Mouse (Mus musculus) bone marrow, adult 2 months (tissue): ENCODE data around the gene Ndufb10. TPM values are rescaled to one million over a fixed set of nuclear protein-coding genes. Genes with fewer than 3 reads are reported as not detected.

Experiments used
- H3K27ac ChIP-seq: fragments of 200-500 bp; 2 replicates; pipeline ENCODE4 v1.5.1; 2012; ENCODE audit warnings: low read depth, mild to moderate bottlenecking, control low read depth, inconsistent platforms, low read length; ENCODE audit not compliant: control insufficient read depth, poor library complexity, insufficient read depth
- H3K4me1 ChIP-seq: fragments of 200-500 bp; 2 replicates; pipeline ENCODE4 v1.6.1; 2011; ENCODE audit warnings: low read length; ENCODE audit not compliant: control insufficient read depth, insufficient read depth
- H3K4me3 ChIP-seq: fragments of 200-500 bp; replicated peaks from 2 replicates; pipeline ENCODE3; 2011; ENCODE audit warnings: mild to moderate bottlenecking, low read depth, low read length, control low read depth; ENCODE audit not compliant: control insufficient read depth
- CTCF ChIP-seq: fragments of 200-500 bp; IDR thresholded peaks from 2 replicates; pipeline ENCODE4 v1.5.1; 2011; ENCODE audit warnings: low read length, control low read depth; ENCODE audit not compliant: control insufficient read depth, insufficient read depth
- POLR2A ChIP-seq: fragments of 200-500 bp; IDR thresholded peaks from 2 replicates; pipeline ENCODE4 v1.6.1; 2011; ENCODE audit warnings: low read depth, mild to moderate bottlenecking, control low read depth, low read length, borderline replicate concordance; ENCODE audit not compliant: control insufficient read depth
- WGBS: fragments of 180-500 bp; shearing (Covaris S2); methylation state at CpG from one replicate; pipeline ENCODE4 v1.1.7; 2018; 5-methylcytosine and 5-hydroxymethylcytosine counted together
- polyA plus RNA-seq: library from polyadenylated mRNA; stranded (reverse); fragments of >200 nt; gene quantifications from 2 replicates; pipeline ENCODE4 v1.2.4, GENCODE M21; 2011; ENCODE audit warnings: low replicate concordance; ENCODE audit not compliant: missing spikeins, insufficient read depth, insufficient read length

Ndufb10 gene
- polyA plus RNA-seq, 1 experiment: 172 TPM

DNA sequence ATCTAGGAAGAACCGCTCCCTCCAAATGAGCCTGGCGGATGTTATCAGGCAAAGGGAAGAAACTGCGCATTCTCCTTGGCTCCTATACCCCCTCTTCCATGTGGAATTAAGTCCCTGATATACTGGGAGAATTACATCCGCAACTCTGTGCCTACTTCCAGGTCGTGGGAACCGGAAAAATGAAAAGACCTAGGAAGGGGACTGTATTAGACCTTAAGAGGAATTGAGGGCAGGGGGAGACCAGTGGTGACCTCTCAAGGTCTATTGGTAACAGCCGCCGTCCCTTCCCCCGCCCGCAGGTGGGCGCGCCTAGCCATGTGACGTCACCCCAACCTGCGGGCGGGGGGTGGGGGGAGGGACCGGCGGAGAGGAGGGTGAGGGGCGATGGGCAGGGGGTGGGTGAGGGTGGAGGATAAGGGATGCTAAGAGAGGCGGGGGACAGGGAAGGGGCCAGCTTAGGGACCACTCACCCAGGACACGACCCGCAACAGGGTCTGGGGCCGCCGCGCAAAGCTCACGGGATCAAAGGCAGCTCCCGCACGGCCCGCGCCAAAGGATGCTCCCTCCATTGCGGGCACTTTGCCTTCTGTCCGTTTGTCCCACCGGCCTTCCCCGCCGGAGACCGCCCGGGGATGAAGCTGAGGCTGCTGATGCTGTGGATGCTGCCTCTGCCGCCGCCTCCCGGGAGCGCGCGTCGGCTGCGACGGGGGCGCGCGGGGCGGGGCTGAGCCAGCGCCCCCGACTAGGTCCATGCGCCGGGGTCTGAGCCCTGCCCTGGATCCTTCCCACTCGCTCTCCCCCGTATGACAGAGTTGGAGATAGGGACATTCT is 34.8 kb downstream of the Ndufb10 start, which contains the start of gene Syngr3:
Gene Syngr3 (minus strand): TSS at position 705 of the 831 bp plus-strand sequence.
- TF ChIP-seq CTCF (no peak), POLR2A (no peak)
- H3K4me3 ChIP-seq: no peak within 1 kb of the TSS
- WGBS: 3% methylated on average over 55 of the region's 55 CpGs
- no peak within 1 kb of the TSS for H3K27ac ChIP-seq
- no peaks in the 10 kb centered on the region for H3K4me1 ChIP-seq

DNA sequence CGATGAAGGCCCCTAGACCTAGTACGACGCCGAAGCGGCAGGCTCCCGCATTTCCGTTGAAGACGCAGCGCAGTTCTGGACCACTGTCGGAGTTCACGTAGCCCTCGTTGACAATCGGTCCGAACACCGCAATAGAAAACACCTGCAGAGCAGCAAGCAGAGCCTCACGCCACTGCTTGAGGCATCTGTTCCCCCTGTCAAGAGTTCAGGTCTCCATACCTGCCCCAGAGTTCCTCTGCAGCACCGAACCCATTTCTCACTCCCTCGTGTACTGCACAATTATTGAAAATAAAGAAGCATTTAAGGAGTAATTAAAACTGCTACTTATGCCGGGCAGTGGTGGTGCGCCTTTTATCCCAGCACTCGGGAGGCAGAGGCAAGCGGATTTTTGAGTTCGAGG is 36.7 kb downstream of the Ndufb10 start:
- Histone ChIP-seq H3K4me3 (peak overlapping the region; percentile 62), H3K27ac (no peak overlapping the region), H3K4me1 (no peaks in the 10 kb centered on the region)
- TF ChIP-seq CTCF (no peak), POLR2A (no peak)
- WGBS: 20% methylated on average over 23 of the region's 23 CpGs

DNA sequence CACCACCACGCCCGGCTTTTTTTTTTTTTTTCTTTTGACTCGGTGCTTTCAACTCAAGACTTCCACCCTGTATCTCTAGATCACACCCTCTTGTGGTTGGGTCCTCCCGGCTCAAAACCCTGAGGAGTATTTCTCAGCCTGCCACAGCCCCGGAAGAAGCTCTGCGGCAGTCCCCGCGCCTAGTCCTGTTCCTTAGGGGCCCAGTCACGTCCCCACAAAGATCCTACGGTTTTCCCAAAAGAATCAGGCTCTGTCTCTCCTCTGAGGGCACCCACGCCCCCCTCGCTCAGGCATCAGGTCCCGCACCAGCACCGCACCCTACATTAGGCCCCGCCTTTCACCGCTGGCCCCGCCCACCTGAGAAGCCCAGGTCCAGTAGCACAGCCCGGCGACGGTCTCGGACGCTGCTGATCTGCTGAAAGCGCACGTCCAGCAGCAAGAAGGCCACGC is 37.1 kb downstream of the Ndufb10 start:
- under 1% methylated on average over 25 of the region's 25 CpGs for WGBS

DNA sequence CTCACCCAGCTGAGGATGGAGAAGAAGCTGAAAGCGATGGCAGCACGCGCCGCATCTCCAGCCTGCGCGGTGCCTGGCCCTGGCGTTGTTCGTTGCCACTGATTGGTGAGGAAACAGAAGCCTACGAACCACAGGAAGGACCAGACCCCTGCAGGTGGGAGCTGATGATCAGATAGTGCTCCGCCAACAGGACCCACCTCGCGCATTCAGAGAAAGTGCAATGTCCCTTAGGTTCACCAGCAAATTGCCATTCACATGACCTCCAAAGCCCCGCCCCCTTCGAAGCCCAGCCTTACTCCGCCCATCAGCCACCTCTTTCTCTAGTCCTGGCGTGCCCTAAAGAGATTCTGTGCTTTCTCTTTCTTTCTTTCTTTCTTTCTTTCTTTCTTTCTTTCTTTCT is 37.8 kb downstream of the Ndufb10 start:
- 37% methylated on average over 16 of the region's 16 CpGs for WGBS
- H3K4me1 ChIP-seq: no peaks in the 10 kb centered on the region
- H3K4me3 ChIP-seq: no peak overlapping the region
- TF ChIP-seq CTCF (peak; percentile 2; the same call in 1 of the 2 replicates), POLR2A (no peak)
- no peak overlapping the region for H3K27ac ChIP-seq

More for the DNA sequence above, 37.1 kb downstream of the Ndufb10 start:
- TF ChIP-seq POLR2A: no peak; the same call in 1 of the 2 replicates
- no peak for TF ChIP-seq CTCF
- H3K27ac ChIP-seq: no peak overlapping the region
- H3K4me1 ChIP-seq: no peaks in the 10 kb centered on the region
- H3K4me3 ChIP-seq: peak overlapping the region; percentile 62

GRCm38 (mm10) chr17:24677500-24678080 is 46.7 kb downstream of the Ndufb10 start:
- TF ChIP-seq CTCF (no peak), POLR2A (no peak)
- 93% methylated on average over 24 of the region's 24 CpGs for WGBS
- Histone ChIP-seq H3K27ac (no peak overlapping the region), H3K4me3 (no peak overlapping the region), H3K4me1 (no peaks in the 10 kb centered on the region; the same call in 1 of the 2 replicates)

GRCm38 (mm10) chr17:24676877-24677276 is 47.4 kb downstream of the Ndufb10 start:
- Histone ChIP-seq H3K4me3 (no peak overlapping the region), H3K4me1 (no peaks in the 10 kb centered on the region; the same call in none of the 2 replicates), H3K27ac (no peak overlapping the region)
- WGBS: 87% methylated on average over 5 of the region's 5 CpGs
- TF ChIP-seq CTCF (no peak), POLR2A (no peak)

GRCm38 (mm10) chr17:24676187-24676586 is 48.1 kb downstream of the Ndufb10 start:
- 62% methylated on average over 2 of the region's 2 CpGs for WGBS
- H3K4me1 ChIP-seq: no peaks in the 10 kb centered on the region; the same call in none of the 2 replicates
- no peak overlapping the region for H3K4me3 ChIP-seq
- no peak overlapping the region for H3K27ac ChIP-seq
- TF ChIP-seq CTCF (peak; percentile 71), POLR2A (no peak)

DNA sequence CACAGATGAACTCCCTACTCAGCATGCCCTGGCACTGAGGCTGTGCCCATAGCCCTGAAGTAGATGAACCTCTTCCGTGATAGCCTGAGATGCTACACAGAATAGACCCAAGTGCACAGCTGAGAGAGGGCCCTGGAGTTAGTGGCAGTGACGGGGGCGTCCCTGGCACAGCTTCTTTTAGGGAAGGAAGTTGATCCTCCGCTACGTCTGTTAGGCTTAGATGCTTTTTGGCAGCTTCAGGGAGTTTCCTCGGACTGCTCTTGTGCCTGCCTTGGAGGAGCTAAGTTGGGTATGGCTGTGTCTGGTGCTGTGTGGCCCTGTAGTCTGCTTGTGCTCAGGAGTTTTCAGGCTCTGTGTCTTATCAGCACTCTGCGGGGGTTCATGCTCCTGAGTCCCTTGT is 50.0 kb downstream of the Ndufb10 start:
- no peak overlapping the region for H3K4me3 ChIP-seq
- H3K27ac ChIP-seq: no peak overlapping the region
- no peak for TF ChIP-seq CTCF
- no peak for TF ChIP-seq POLR2A
- peaks cover 2% of the 10 kb centered on the region for H3K4me1 ChIP-seq
- WGBS: 24% methylated on average over 7 of the region's 7 CpGs
